Mouse (Mus musculus) heart, embryonic 14.5 days (tissue): Measurements from ENCODE around the gene Shbg. TPM values are rescaled to one million over a fixed set of nuclear protein-coding genes. Genes with fewer than 3 reads are reported as not detected.
A peak's percentile ranks its signal among the peaks of the same experiment; 100 is the strongest.

Experiments used
- ATAC-seq: fragments of 200-750 bp; cut with Nextera tagmentation; 2 replicates; pipeline ENCODE4 v1.8.0; 2017; ENCODE audit warnings: low read depth, moderate TSS enrichment; ENCODE audit not compliant: insufficient number of reproducible peaks, insufficient read depth, low FRiP score
- H3K27ac ChIP-seq, 2 experiments: fragments of 200-500 bp in 1 of 2; fragments of 300-500 bp in 1 of 2; sonication (generic) in 1 of 2; replicated peaks in 1 of 2; 2 replicates each; pipeline ENCODE4 v1.5.1; 2012 to 2014; ENCODE audit warnings: low read depth in 2 of 2, low read length in 2 of 2, control low read depth in 1 of 2, mild to moderate bottlenecking in 1 of 2, mixed read lengths in 1 of 2; ENCODE audit not compliant: control insufficient read depth in 1 of 2, insufficient read depth in 1 of 2
- H3K27me3 ChIP-seq: fragments of 300-500 bp; sonication (generic); 2 replicates; pipeline ENCODE4 v1.6.1; 2014; ENCODE audit warnings: mild to moderate bottlenecking, low read length, control low read depth; ENCODE audit not compliant: control insufficient read depth, insufficient read depth
- H3K36me3 ChIP-seq: fragments of 300-500 bp; sonication (generic); 2 replicates; pipeline ENCODE4 v1.6.1; 2014; ENCODE audit warnings: mild to moderate bottlenecking, control low read depth, low read length, mixed read lengths; ENCODE audit not compliant: control insufficient read depth, insufficient read depth
- H3K4me1 ChIP-seq, 2 experiments: fragments of 200-500 bp in 1 of 2; fragments of 300-500 bp in 1 of 2; sonication (generic) in 1 of 2; 2 replicates each; pipeline ENCODE4 v1.6.1; 2012 to 2014; ENCODE audit warnings: low read length in 2 of 2, control low read depth in 1 of 2, mixed read lengths in 1 of 2; ENCODE audit not compliant: control insufficient read depth in 2 of 2, insufficient read depth in 2 of 2
- H3K4me2 ChIP-seq: fragments of 300-500 bp; sonication (generic); 2 replicates; pipeline ENCODE4 v1.6.1; 2014; ENCODE audit warnings: mild to moderate bottlenecking, low read length
- H3K4me3 ChIP-seq, 2 experiments: fragments of 200-500 bp in 1 of 2; fragments of 300-500 bp in 1 of 2; sonication (generic) in 1 of 2; 2 replicates each; pipeline ENCODE4 v1.5.1; 2012 to 2014; ENCODE audit warnings: low read length in 2 of 2, mild to moderate bottlenecking in 2 of 2, control low read depth in 1 of 2, low read depth in 1 of 2, moderate library complexity in 1 of 2; ENCODE audit not compliant: control insufficient read depth in 1 of 2, insufficient read depth in 1 of 2
- H3K9ac ChIP-seq: fragments of 300-500 bp; sonication (generic); 2 replicates; pipeline ENCODE4 v1.6.1; 2014; ENCODE audit warnings: mild to moderate bottlenecking, low read length
- H3K9me3 ChIP-seq: fragments of 300-500 bp; sonication (generic); 2 replicates; pipeline ENCODE4 v1.6.1; 2016; ENCODE audit warnings: low read length, control low read depth; ENCODE audit not compliant: control insufficient read depth
- WGBS: fragments of 180-500 bp; shearing (Covaris S2); extraction: QIAGEN DNeasy Blood & Tissue Kit; methylation state at CpG from one replicate; pipeline ENCODE4 v1.1.7; 2014; 5-methylcytosine and 5-hydroxymethylcytosine counted together
- polyA plus RNA-seq: library from polyadenylated mRNA; unstranded; fragments of >200 nt; fragmentation: Nextera tagmentation; extraction: Ambion mirVana; gene quantifications from 2 replicates; pipeline ENCODE4 v1.2.1, GENCODE M21; 2014

Shbg gene
- polyA plus RNA-seq, 1 experiment from 2014 or later = not detected

DNA sequence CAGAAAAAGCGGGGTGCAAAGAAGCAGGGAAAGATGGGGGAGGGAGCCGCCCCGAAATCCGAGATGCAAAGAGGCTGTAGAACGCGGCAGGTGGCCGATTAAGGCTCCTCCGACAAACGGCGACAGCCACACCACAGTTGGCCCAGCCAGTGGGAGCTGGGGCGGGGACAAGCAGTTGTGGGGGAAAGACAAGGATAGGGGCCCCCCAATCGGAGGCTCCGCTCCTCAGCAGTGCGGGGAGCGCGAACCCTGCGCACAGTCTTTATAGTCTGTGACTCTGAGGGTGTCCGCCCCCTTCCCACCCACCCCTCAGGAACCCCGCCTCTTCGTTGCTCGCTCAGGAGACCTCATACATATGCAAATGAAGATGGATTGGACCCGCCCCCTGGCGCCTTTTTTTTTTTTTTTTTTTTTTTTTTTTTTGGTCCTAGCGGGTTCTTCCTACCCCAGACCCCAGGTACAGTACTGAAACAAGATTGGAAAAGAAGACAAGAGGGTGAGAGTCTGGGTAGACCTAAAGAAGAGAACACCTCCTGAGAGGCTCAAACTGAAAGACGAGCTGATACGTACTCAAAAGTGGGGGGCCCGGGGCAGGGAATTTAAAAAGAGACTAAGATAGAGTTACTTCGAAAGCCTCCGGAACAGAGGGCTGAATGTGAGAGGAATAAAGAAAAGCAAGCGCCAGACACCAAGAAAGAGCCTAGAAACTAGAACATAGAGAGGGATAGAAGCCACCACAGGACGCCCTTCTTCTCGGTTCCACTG, 11.8 kb downstream of the Shbg start, which contains the start of gene Atp1b2:
Gene Atp1b2 (minus strand): TSS at position 217 of the 765 bp plus-strand sequence.
- WGBS = 3% methylated on average over 31 of the region's 32 CpGs

GRCm38 (mm10) chr11:69604795-69605664, 12.7 kb downstream of the Shbg start:
- peak; percentile 29; the same call in 1 of the 2 replicates for ATAC-seq
- Histone ChIP-seq H3K4me1 (peaks cover 34 to 43% of the 10 kb centered on the region in 2 experiments), H3K4me3 (peak overlapping the region; percentile 58 to 59)

More for the DNA sequence above, 11.8 kb downstream of the Shbg start, which contains the start of gene Atp1b2:
- Histone ChIP-seq H3K4me1 (peaks cover 25 to 34% of the 10 kb centered on the region in 2 experiments), H3K9ac (peak within 1 kb of the TSS; percentile 83), H3K27ac (peak within 1 kb of the TSS; percentile 42 to 76), H3K4me2 (peak within 1 kb of the TSS; percentile 88), H3K36me3 (0 out of 2 replicates have a peak, but pooled peaks cover 4% of the 10 kb centered on the region), H3K4me3 (peak within 1 kb of the TSS; percentile 58 to 59), H3K27me3 (no peaks in the 10 kb centered on the region), H3K9me3 (no peaks in the 10 kb centered on the region)
- peak; percentile 84 for ATAC-seq

DNA sequence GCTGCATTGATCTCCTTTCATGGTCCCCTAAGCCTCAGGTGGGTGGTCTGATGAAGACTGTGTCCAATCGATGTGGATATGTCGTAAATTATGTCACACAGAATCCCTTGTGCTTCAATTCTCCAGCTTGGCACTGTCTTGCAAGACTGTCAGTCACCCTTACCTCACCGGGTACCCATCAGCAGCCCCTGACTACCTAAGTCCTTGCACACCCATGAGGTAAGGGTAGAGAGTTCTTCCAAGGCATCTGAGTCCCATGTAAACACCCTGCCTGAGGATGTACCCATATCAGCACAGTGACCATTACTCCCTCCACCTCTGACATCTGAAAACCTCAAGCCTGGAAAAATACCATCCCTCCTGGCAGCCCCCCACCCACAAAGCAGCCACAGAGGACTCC, 13.4 kb downstream of the Shbg start:
- peak overlapping the region; percentile 58 to 59; a peak in 3 of 4 replicates for H3K4me3 ChIP-seq
- H3K9me3 ChIP-seq = no peaks in the 10 kb centered on the region
- H3K4me1 ChIP-seq = peaks cover 39 to 49% of the 10 kb centered on the region in 2 experiments
- H3K36me3 ChIP-seq = 0 out of 2 replicates have a peak, but pooled peaks cover 4% of the 10 kb centered on the region
- H3K27ac ChIP-seq = peak overlapping the region in 1 of 2 experiments; percentile 76; a peak in 2 of 4 replicates
- H3K4me2 ChIP-seq = peak overlapping the region; percentile 88
- ATAC-seq = no peak
- H3K9ac ChIP-seq = peak overlapping the region; percentile 83
- no peaks in the 10 kb centered on the region for H3K27me3 ChIP-seq
- 54% methylated on average over 3 of the region's 3 CpGs for WGBS

More at GRCm38 (mm10) chr11:69604795-69605664, 12.7 kb downstream of the Shbg start:
- Histone ChIP-seq H3K27ac (peak overlapping the region; percentile 42 to 76), H3K27me3 (no peaks in the 10 kb centered on the region), H3K9me3 (no peaks in the 10 kb centered on the region), H3K36me3 (0 out of 2 replicates have a peak, but pooled peaks cover 4% of the 10 kb centered on the region), H3K9ac (peak overlapping the region; percentile 83), H3K4me2 (peak overlapping the region; percentile 88)
- WGBS = under 1% methylated on average over 68 of the region's 73 CpGs

GRCm38 (mm10) chr11:69603516-69603915, 14.2 kb downstream of the Shbg start:
- ATAC-seq = no peak
- no peaks in the 10 kb centered on the region for H3K27me3 ChIP-seq
- no peak overlapping the region for H3K4me3 ChIP-seq
- H3K4me2 ChIP-seq = peak overlapping the region; percentile 88; the same call in 1 of the 2 replicates
- 62% methylated on average over 8 of the region's 8 CpGs for WGBS
- 0 out of 2 replicates have a peak, but pooled peaks cover 4% of the 10 kb centered on the region for H3K36me3 ChIP-seq
- H3K9me3 ChIP-seq = no peaks in the 10 kb centered on the region
- peaks cover 42 to 52% of the 10 kb centered on the region in 2 experiments for H3K4me1 ChIP-seq
- no peak overlapping the region for H3K9ac ChIP-seq
- H3K27ac ChIP-seq = peak overlapping the region in 1 of 2 experiments; percentile 76; a peak in 2 of 4 replicates

- Histone ChIP-seq H3K9ac (no peak overlapping the region), H3K4me3 (no peak overlapping the region), H3K27me3 (no peaks in the 10 kb centered on the region), H3K36me3 (0 out of 2 replicates have a peak, but pooled peaks cover 4% of the 10 kb centered on the region), H3K4me2 (no peak overlapping the region), H3K9me3 (no peaks in the 10 kb centered on the region), H3K4me1 (peaks cover 42 to 52% of the 10 kb centered on the region in 2 experiments), H3K27ac (peak overlapping the region; percentile 2 to 24; a peak in 2 of 4 replicates)
- ATAC-seq = no peak
- 24% methylated on average over 3 of the region's 3 CpGs for WGBS
These were observed 15.9 kb downstream of the Shbg start for GRCm38 (mm10) chr11:69601768-69602167.

GRCm38 (mm10) chr11:69600098-69600497, 17.6 kb downstream of the Shbg start:
- no peaks in the 10 kb centered on the region for H3K9me3 ChIP-seq
- H3K27ac ChIP-seq = peak overlapping the region; percentile 75 to 84
- ATAC-seq = no peak
- H3K4me3 ChIP-seq = no peak overlapping the region; a peak in 1 of 4 replicates
- 14% methylated on average over 6 of the region's 6 CpGs for WGBS
- H3K27me3 ChIP-seq = no peaks in the 10 kb centered on the region
- H3K36me3 ChIP-seq = 0 out of 2 replicates have a peak, but pooled peaks cover 4% of the 10 kb centered on the region
- peak overlapping the region; percentile 41 for H3K9ac ChIP-seq
- H3K4me2 ChIP-seq = peak overlapping the region; percentile 39
- peaks cover 39 to 48% of the 10 kb centered on the region in 2 experiments for H3K4me1 ChIP-seq

DNA sequence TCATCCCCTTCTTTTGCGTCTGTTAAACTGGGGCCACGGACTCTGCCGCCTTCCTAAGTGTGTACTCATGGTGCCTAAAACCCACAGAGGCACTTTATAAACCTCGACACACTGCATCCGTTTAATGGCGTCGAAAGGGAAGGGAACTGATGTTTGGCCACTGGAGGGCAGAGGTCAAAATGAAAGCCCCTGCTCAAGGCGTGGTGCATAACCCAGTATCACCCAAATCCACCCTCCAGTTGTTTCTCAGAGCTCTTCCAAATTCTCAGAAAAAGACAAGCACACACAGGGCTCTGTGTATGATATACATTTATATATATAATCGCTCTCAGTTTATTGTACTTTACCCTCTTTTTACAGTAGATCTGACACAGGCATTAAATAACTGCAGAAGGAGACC, 18.3 kb downstream of the Shbg start:
- peaks cover 8% of the 10 kb centered on the region; the same call in 1 of the 2 replicates for H3K36me3 ChIP-seq
- H3K9ac ChIP-seq = peak overlapping the region; percentile 41; the same call in 1 of the 2 replicates
- H3K27ac ChIP-seq = peak overlapping the region; percentile 75 to 84; a peak in 2 of 4 replicates
- no peak overlapping the region for H3K4me3 ChIP-seq
- H3K27me3 ChIP-seq = no peaks in the 10 kb centered on the region
- ATAC-seq = no peak
- peaks cover 38 to 47% of the 10 kb centered on the region in 2 experiments for H3K4me1 ChIP-seq
- H3K9me3 ChIP-seq = no peaks in the 10 kb centered on the region
- WGBS = 17% methylated on average over 9 of the region's 9 CpGs
- peak overlapping the region; percentile 39 for H3K4me2 ChIP-seq
